Mouse (Mus musculus): Measurements from ENCODE around the gene Selplg. TPM values are rescaled to one million over a fixed set of nuclear protein-coding genes. Genes with fewer than 3 reads are reported as not detected.

Selplg gene
- polyA plus RNA-seq, 1 experiment, result not detected

GRCm38 (mm10) chr5:113854494-113854893 lies 22.1 kb upstream of the Selplg start:
- no peak for TF ChIP-seq MAX (IDR thresholded peaks at IDR 0.05; ENCODE audit: low read depth)
- TF ChIP-seq TCF3 (IDR thresholded peaks at IDR 0.05; ENCODE audit: insufficient read length, low read depth), result no peak
- no peak for TF ChIP-seq POLR2A (IDR thresholded peaks at IDR 0.05; ENCODE audit: insufficient read length, low read depth)
- no peak for TF ChIP-seq E2F4 (IDR thresholded peaks at IDR 0.05; ENCODE audit: insufficient read depth)
- TF ChIP-seq CEBPB (IDR thresholded peaks at IDR 0.05; ENCODE audit: insufficient read depth, poor library complexity, severe bottlenecking), result no peak
- TF ChIP-seq SRF (IDR thresholded peaks at IDR 0.05; ENCODE audit: control insufficient read depth, insufficient read length, low read depth), result no peak
- TF ChIP-seq POLR2AphosphoS2 (IDR thresholded peaks at IDR 0.05; ENCODE audit: insufficient read length, low read depth), result no peak
- no peak for TF ChIP-seq MYOG (IDR thresholded peaks at IDR 0.05; ENCODE audit: control insufficient read depth in 1 of 3, insufficient read depth in 1 of 3, insufficient read length in 2 of 3, low read depth in 2 of 3)
- TF ChIP-seq REST (IDR thresholded peaks at IDR 0.05; ENCODE audit: insufficient read depth, insufficient read length), result no peak
- no peak for TF ChIP-seq TCF12 (IDR thresholded peaks at IDR 0.05; ENCODE audit: insufficient read depth, poor library complexity, severe bottlenecking)
- Histone ChIP-seq H3K36me3 (ENCODE audit: control insufficient read depth, insufficient read depth) (peaks cover 6% of the 10 kb centered on the region), H3K4me3 (no peak overlapping the region), H3K79me2 (ENCODE audit: control insufficient read depth, insufficient read depth) (peaks cover 27% of the 10 kb centered on the region), H3K27me3 (ENCODE audit: control insufficient read depth, insufficient read depth, insufficient read length) (no peaks in the 10 kb centered on the region), H3ac (ENCODE audit: control insufficient read depth, insufficient read length) (no peak overlapping the region), H3K4me2 (ENCODE audit: low read depth) (no peak overlapping the region)

DNA sequence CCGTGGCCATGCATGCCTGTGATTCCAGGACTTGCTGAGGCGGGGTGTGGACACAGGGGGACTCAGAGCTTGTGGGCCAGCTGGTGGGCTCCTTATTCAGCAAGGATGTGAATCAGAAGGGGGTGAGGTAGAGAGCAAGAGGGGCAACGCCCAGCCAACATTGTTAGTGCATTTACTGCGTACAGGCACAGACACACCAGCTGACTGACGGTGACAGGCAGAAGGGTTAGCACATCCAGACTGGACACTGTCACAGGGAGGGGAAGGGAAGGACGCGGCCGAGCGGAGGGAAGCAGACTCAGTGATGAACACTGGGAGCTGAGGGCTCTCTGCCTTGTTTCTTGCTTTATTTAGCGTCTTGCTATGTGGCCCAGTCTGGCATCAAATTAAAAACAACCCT lies 21.1 kb upstream of the Selplg start:
- TF ChIP-seq SRF (IDR thresholded peaks at IDR 0.05; ENCODE audit: control insufficient read depth, insufficient read length, low read depth) (no peak), MYOG (IDR thresholded peaks at IDR 0.05; ENCODE audit: control insufficient read depth in 1 of 3, insufficient read depth in 1 of 3, insufficient read length in 2 of 3, low read depth in 2 of 3) (peak in 1 of 3 experiments; percentile 45), TCF3 (IDR thresholded peaks at IDR 0.05; ENCODE audit: insufficient read length, low read depth) (no peak), E2F4 (IDR thresholded peaks at IDR 0.05; ENCODE audit: insufficient read depth) (no peak), CEBPB (IDR thresholded peaks at IDR 0.05; ENCODE audit: insufficient read depth, poor library complexity, severe bottlenecking) (no peak), POLR2A (IDR thresholded peaks at IDR 0.05; ENCODE audit: insufficient read length, low read depth) (no peak), MAX (IDR thresholded peaks at IDR 0.05; ENCODE audit: low read depth) (no peak), USF1 (IDR thresholded peaks at IDR 0.05; ENCODE audit: low read depth) (no peak), MYOD1 (IDR thresholded peaks at IDR 0.05; ENCODE audit: control insufficient read depth in 1 of 3, insufficient read length in 2 of 3, low read depth in 2 of 3) (peak in 2 of 3 experiments; percentile 66 to 81), REST (IDR thresholded peaks at IDR 0.05; ENCODE audit: insufficient read depth, insufficient read length) (no peak), POLR2AphosphoS2 (IDR thresholded peaks at IDR 0.05; ENCODE audit: insufficient read length, low read depth) (no peak), TCF12 (IDR thresholded peaks at IDR 0.05; ENCODE audit: insufficient read depth, poor library complexity, severe bottlenecking) (no peak)
- Histone ChIP-seq H3K79me2 (ENCODE audit: control insufficient read depth, insufficient read depth) (peaks cover 20% of the 10 kb centered on the region), H3K36me3 (ENCODE audit: control insufficient read depth, insufficient read depth) (peaks cover 6% of the 10 kb centered on the region), H3ac (ENCODE audit: control insufficient read depth, insufficient read length) (no peak overlapping the region), H3K4me2 (ENCODE audit: low read depth) (no peak overlapping the region), H3K27me3 (ENCODE audit: control insufficient read depth, insufficient read depth, insufficient read length) (no peaks in the 10 kb centered on the region), H3K4me3 (no peak overlapping the region)

DNA sequence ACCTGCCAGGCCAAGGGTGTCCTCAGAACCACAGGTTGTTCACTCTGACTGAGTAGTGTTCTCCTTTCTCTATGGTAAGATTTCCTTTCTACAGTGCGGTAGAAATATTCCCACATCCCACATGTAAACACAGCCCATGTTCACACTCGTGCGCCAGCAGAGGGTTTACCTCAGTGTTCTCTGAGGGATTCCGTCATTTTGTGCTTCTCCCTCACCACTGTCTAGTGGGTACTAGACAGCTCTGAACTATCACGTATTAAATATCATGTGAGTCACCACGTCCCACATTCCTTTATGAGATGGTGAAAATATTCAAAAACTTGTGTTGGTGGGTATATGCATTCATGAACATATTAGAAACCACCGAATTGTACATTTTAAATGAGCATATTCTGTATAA lies 20.0 kb upstream of the Selplg start:
- TF ChIP-seq MYOD1 (IDR thresholded peaks at IDR 0.05; ENCODE audit: control insufficient read depth in 1 of 3, insufficient read length in 2 of 3, low read depth in 2 of 3) (no peak), TCF3 (IDR thresholded peaks at IDR 0.05; ENCODE audit: insufficient read length, low read depth) (no peak), MYOG (IDR thresholded peaks at IDR 0.05; ENCODE audit: control insufficient read depth in 1 of 3, insufficient read depth in 1 of 3, insufficient read length in 2 of 3, low read depth in 2 of 3) (no peak), CEBPB (IDR thresholded peaks at IDR 0.05; ENCODE audit: insufficient read depth, poor library complexity, severe bottlenecking) (no peak), POLR2AphosphoS2 (IDR thresholded peaks at IDR 0.05; ENCODE audit: insufficient read length, low read depth) (no peak), SRF (IDR thresholded peaks at IDR 0.05; ENCODE audit: control insufficient read depth, insufficient read length, low read depth) (no peak), MAX (IDR thresholded peaks at IDR 0.05; ENCODE audit: low read depth) (no peak), REST (IDR thresholded peaks at IDR 0.05; ENCODE audit: insufficient read depth, insufficient read length) (no peak), POLR2A (IDR thresholded peaks at IDR 0.05; ENCODE audit: insufficient read length, low read depth) (no peak), USF1 (IDR thresholded peaks at IDR 0.05; ENCODE audit: low read depth) (no peak), E2F4 (IDR thresholded peaks at IDR 0.05; ENCODE audit: insufficient read depth) (no peak), TCF12 (IDR thresholded peaks at IDR 0.05; ENCODE audit: insufficient read depth, poor library complexity, severe bottlenecking) (no peak)
- H3K36me3 ChIP-seq (ENCODE audit: control insufficient read depth, insufficient read depth), result peaks cover 6% of the 10 kb centered on the region

GRCm38 (mm10) chr5:113850680-113851230 lies 18.3 kb upstream of the Selplg start:
- Histone ChIP-seq H3K4me3 (no peak overlapping the region), H3K79me2 (ENCODE audit: control insufficient read depth, insufficient read depth) (peaks cover 3% of the 10 kb centered on the region), H3K4me2 (ENCODE audit: low read depth) (no peak overlapping the region), H3K36me3 (ENCODE audit: control insufficient read depth, insufficient read depth) (peaks cover 14% of the 10 kb centered on the region), H3ac (ENCODE audit: control insufficient read depth, insufficient read length) (no peak overlapping the region), H3K27me3 (ENCODE audit: control insufficient read depth, insufficient read depth, insufficient read length) (no peaks in the 10 kb centered on the region)
- TF ChIP-seq MAX (IDR thresholded peaks at IDR 0.05; ENCODE audit: low read depth), result no peak
- no peak for TF ChIP-seq POLR2A (IDR thresholded peaks at IDR 0.05; ENCODE audit: insufficient read length, low read depth)
- TF ChIP-seq REST (IDR thresholded peaks at IDR 0.05; ENCODE audit: insufficient read depth, insufficient read length), result no peak
- no peak for TF ChIP-seq POLR2AphosphoS2 (IDR thresholded peaks at IDR 0.05; ENCODE audit: insufficient read length, low read depth)
- TF ChIP-seq TCF12 (IDR thresholded peaks at IDR 0.05; ENCODE audit: insufficient read depth, poor library complexity, severe bottlenecking), result no peak
- no peak for TF ChIP-seq MYOG (IDR thresholded peaks at IDR 0.05; ENCODE audit: control insufficient read depth in 1 of 3, insufficient read depth in 1 of 3, insufficient read length in 2 of 3, low read depth in 2 of 3)
- no peak for TF ChIP-seq USF1 (IDR thresholded peaks at IDR 0.05; ENCODE audit: low read depth)
- no peak for TF ChIP-seq E2F4 (IDR thresholded peaks at IDR 0.05; ENCODE audit: insufficient read depth)
- TF ChIP-seq MYOD1 (IDR thresholded peaks at IDR 0.05; ENCODE audit: control insufficient read depth in 1 of 3, insufficient read length in 2 of 3, low read depth in 2 of 3), result no peak
- no peak for TF ChIP-seq TCF3 (IDR thresholded peaks at IDR 0.05; ENCODE audit: insufficient read length, low read depth)
- TF ChIP-seq SRF (IDR thresholded peaks at IDR 0.05; ENCODE audit: control insufficient read depth, insufficient read length, low read depth), result no peak
- TF ChIP-seq CEBPB (IDR thresholded peaks at IDR 0.05; ENCODE audit: insufficient read depth, poor library complexity, severe bottlenecking), result no peak

More for the DNA sequence above, 20.0 kb upstream of the Selplg start:
- Histone ChIP-seq H3K4me2 (ENCODE audit: low read depth) (no peak overlapping the region), H3K4me3 (no peak overlapping the region), H3K27me3 (ENCODE audit: control insufficient read depth, insufficient read depth, insufficient read length) (no peaks in the 10 kb centered on the region), H3K79me2 (ENCODE audit: control insufficient read depth, insufficient read depth) (peaks cover 9% of the 10 kb centered on the region), H3ac (ENCODE audit: control insufficient read depth, insufficient read length) (no peak overlapping the region)

Data from myocyte (in vitro differentiated cells).